Mouse (Mus musculus) lung, embryonic 14.5 days (tissue): ENCODE results near the gene Spry1. TPM values are rescaled to one million over a fixed set of nuclear protein-coding genes. Genes with fewer than 3 reads are reported as not detected.

Experiments used
- ATAC-seq: fragments of 200-750 bp; cut with Nextera tagmentation; 2 replicates; pipeline ENCODE4 v1.8.0; 2017; ENCODE audit warnings: mild to moderate bottlenecking, moderate TSS enrichment, moderate library complexity; ENCODE audit not compliant: insufficient read depth
- DNase-seq: peaks from one replicate; pipeline ENCODE4 v3.0.0-alpha.2; 2015
- H3K27ac ChIP-seq: fragments of 300-500 bp; sonication (generic); 2 replicates; pipeline ENCODE4 v1.5.1; 2014; ENCODE audit warnings: low read depth, mild to moderate bottlenecking, moderate library complexity
- H3K27me3 ChIP-seq: fragments of 300-500 bp; sonication (generic); 2 replicates; pipeline ENCODE4 v1.6.1; 2014; ENCODE audit warnings: low read length, control low read depth; ENCODE audit not compliant: insufficient read depth
- H3K36me3 ChIP-seq: fragments of 300-500 bp; sonication (generic); 2 replicates; pipeline ENCODE4 v1.6.1; 2014; ENCODE audit warnings: control low read depth; ENCODE audit not compliant: insufficient read depth
- H3K4me1 ChIP-seq: fragments of 300-500 bp; sonication (generic); 2 replicates; pipeline ENCODE4 v1.6.1; 2014; ENCODE audit warnings: antibody characterized with exemption, control low read depth; ENCODE audit not compliant: insufficient read depth
- H3K4me2 ChIP-seq: fragments of 300-500 bp; sonication (generic); 2 replicates; pipeline ENCODE4 v1.6.1; 2014; ENCODE audit warnings: mild to moderate bottlenecking
- H3K4me3 ChIP-seq: fragments of 300-500 bp; sonication (generic); 2 replicates; pipeline ENCODE4 v1.5.1; 2014; ENCODE audit warnings: low read depth, low read length
- H3K9ac ChIP-seq: fragments of 300-500 bp; sonication (generic); 2 replicates; pipeline ENCODE4 v1.6.1; 2014
- H3K9me3 ChIP-seq: fragments of 300-500 bp; sonication (generic); 2 replicates; pipeline ENCODE4 v1.6.1; 2016; ENCODE audit warnings: low read depth, low read length, control low read depth
- CTCF ChIP-seq: IDR thresholded peaks from 2 replicates; pipeline ENCODE4 v1.5.1; 2016; ENCODE audit warnings: antibody characterized with exemption, low read depth
- WGBS: fragments of 180-500 bp; shearing (Covaris S2); extraction: QIAGEN DNeasy Blood & Tissue Kit; methylation state at CpG from one replicate; pipeline ENCODE4 v1.1.7; 2014; 5-methylcytosine and 5-hydroxymethylcytosine counted together
- polyA plus RNA-seq: library from polyadenylated mRNA; unstranded; fragments of >200 nt; fragmentation: Nextera tagmentation; extraction: Ambion mirVana; gene quantifications from 2 replicates; pipeline ENCODE4 v1.2.1, GENCODE M21; 2014

Gene Spry1
- polyA plus RNA-seq, 1 experiment from 2014 or later, result 17.8 TPM

- 0 out of 2 replicates have a peak, but pooled peaks have one; percentile 13 for TF ChIP-seq CTCF
- peak; percentile 88 for DNase-seq
- no peaks in the 10 kb centered on the region for H3K36me3 ChIP-seq
- peak overlapping the region; percentile 76 for H3K27ac ChIP-seq
- H3K9me3 ChIP-seq, result no peaks in the 10 kb centered on the region
- H3K4me2 ChIP-seq, result peak overlapping the region; percentile 62
- 17% methylated on average over 28 of the region's 28 CpGs for whole genome bisulfite sequencing
- peak overlapping the region; percentile 25 for H3K4me3 ChIP-seq
- H3K27me3 ChIP-seq, result no peaks in the 10 kb centered on the region
- peak overlapping the region; percentile 11; the same call in 1 of the 2 replicates for H3K9ac ChIP-seq
- peak; percentile 79 for ATAC-seq
- peaks cover 11% of the 10 kb centered on the region for H3K4me1 ChIP-seq
These were observed 47.6 kb downstream of the Spry1 start for GRCm38 (mm10) chr3:37687158-37687980.

GRCm38 (mm10) chr3:37692945-37693344 is 53.2 kb downstream of the Spry1 start:
- ATAC-seq, result no peak
- H3K4me3 ChIP-seq, result no peak overlapping the region
- DNase-seq, result no peak
- no peak for TF ChIP-seq CTCF
- no peaks in the 10 kb centered on the region for H3K27me3 ChIP-seq
- no peak overlapping the region for H3K4me2 ChIP-seq
- WGBS, result 69% methylated on average over 4 of the region's 4 CpGs
- H3K36me3 ChIP-seq, result no peaks in the 10 kb centered on the region
- H3K4me1 ChIP-seq, result peaks cover 11% of the 10 kb centered on the region; the same call in 1 of the 2 replicates
- no peak overlapping the region for H3K9ac ChIP-seq
- no peaks in the 10 kb centered on the region for H3K9me3 ChIP-seq
- no peak overlapping the region for H3K27ac ChIP-seq

- Histone ChIP-seq H3K9me3 (no peaks in the 10 kb centered on the region), H3K4me3 (no peak overlapping the region), H3K36me3 (no peaks in the 10 kb centered on the region), H3K27ac (no peak overlapping the region; the same call in 1 of the 2 replicates), H3K4me1 (peaks cover 11% of the 10 kb centered on the region; the same call in 1 of the 2 replicates), H3K27me3 (no peaks in the 10 kb centered on the region), H3K4me2 (no peak overlapping the region), H3K9ac (no peak overlapping the region)
- no peak for TF ChIP-seq CTCF
- DNase-seq (peak; percentile 78), ATAC-seq (no peak)
- 43% methylated on average over 8 of the region's 8 CpGs for WGBS
These were observed 53.8 kb downstream of the Spry1 start for GRCm38 (mm10) chr3:37693552-37693951.

Other genes starting within 250 kb of the Spry1 start
- gene Spata5, start 220.1 kb upstream of the Spry1 start, polyA plus RNA-seq, result 36.9 and 42.0 TPM in 2 replicates
- 4.6 and 7.4 TPM in 2 replicates for gene Nudt6, start 219.7 kb upstream of the Spry1 start, polyA plus RNA-seq
- 6.6 and 6.7 TPM in 2 replicates for gene Gm5148, start 84.5 kb downstream of the Spry1 start, polyA plus RNA-seq